Comparison of ENCODE assay signal across 20 mouse cellular contexts in genomic region chr8:123895680-123896365, GRCm38 (mm10). TPM values are rescaled to one million over a fixed set of nuclear protein-coding genes. Genes with fewer than 3 reads are reported as not detected.
DNase-seq lines count a peak whose midpoint lies in the region; ATAC-seq and TF ChIP-seq lines count a peak whose summit lies in the region.
"Had no signal": no experiment of that assay in that cellular context is flagged by ENCODE, and none has a peak within 500 bp of the region (broad histone marks: within the 10 kb centered on the region; RNA-seq: fewer than 3 reads in every experiment).

No protein-coding gene starts in this region.

- peaks cover 12% of the 10 kb centered on the region for H3K4me1 ChIP-seq in midbrain, embryonic 11.5 days (ENCODE audit: control insufficient read depth, insufficient read depth, low read length)
- H3K4me1 ChIP-seq in midbrain, postnatal 0 days (ENCODE audit: insufficient read depth, low read length): peaks cover 4% of the 10 kb centered on the region; the same call in 1 of the 2 replicates
- H3K4me1 ChIP-seq in intestine, embryonic 16.5 days (ENCODE audit: control insufficient read depth, insufficient read depth, low read length): peaks cover 10% of the 10 kb centered on the region

- no peak overlapping the region for H3K9ac ChIP-seq in midbrain, embryonic 11.5 days (ENCODE audit: low read length)
- no peak overlapping the region for H3K9ac ChIP-seq in midbrain, postnatal 0 days (replicated peaks; ENCODE audit: low read length, poor library complexity, severe bottlenecking)
- H3K9ac ChIP-seq in intestine, embryonic 16.5 days (ENCODE audit: low read depth, low read length): no peak overlapping the region
- H3K9ac ChIP-seq: embryonic facial prominence, embryonic 13.5 days; forebrain, embryonic 15.5 days; liver, embryonic 13.5 days; lung, embryonic 15.5 days had no signal

- no peak for ATAC-seq in midbrain, embryonic 11.5 days (ENCODE audit: low FRiP score)
- no peak for ATAC-seq in midbrain, postnatal 0 days (ENCODE audit: low FRiP score)
- ATAC-seq in intestine, embryonic 16.5 days: no peak
- ATAC-seq: forebrain, embryonic 15.5 days had no signal

- no peaks in the 10 kb centered on the region for H3K36me3 ChIP-seq in midbrain, embryonic 11.5 days (ENCODE audit: control insufficient read depth, insufficient read depth, low read length)
- H3K36me3 ChIP-seq in midbrain, postnatal 0 days (ENCODE audit: insufficient read depth, low read length): peaks cover 5% of the 10 kb centered on the region
- H3K36me3 ChIP-seq in intestine, embryonic 16.5 days (ENCODE audit: control insufficient read depth, insufficient read depth, low read length): no peaks in the 10 kb centered on the region

- no peak overlapping the region for H3K27ac ChIP-seq in midbrain, embryonic 11.5 days (ENCODE audit: low read depth, low read length)
- H3K27ac ChIP-seq in midbrain, postnatal 0 days (ENCODE audit: low read depth, low read length): no peak overlapping the region
- H3K27ac ChIP-seq in intestine, embryonic 16.5 days (ENCODE audit: low read length): no peak overlapping the region
- H3K27ac ChIP-seq: embryonic facial prominence, embryonic 13.5 days; forebrain, embryonic 15.5 days; layer of hippocampus, adult 2 months; liver, embryonic 13.5 days; lung, embryonic 15.5 days had no signal

- peaks cover 42% of the 10 kb centered on the region for H3K27me3 ChIP-seq in midbrain, embryonic 11.5 days (ENCODE audit: control insufficient read depth, insufficient read depth, low read length)
- peaks cover 20% of the 10 kb centered on the region for H3K27me3 ChIP-seq in midbrain, postnatal 0 days (ENCODE audit: insufficient read depth, low read length)
- peaks cover 42% of the 10 kb centered on the region for H3K27me3 ChIP-seq in intestine, embryonic 16.5 days (replicated peaks; ENCODE audit: control insufficient read depth, insufficient read depth, low read length)

- 72% methylated on average over 9 of the region's 9 CpGs for WGBS in midbrain, embryonic 11.5 days
- 76% methylated on average over 9 of the region's 9 CpGs for WGBS in midbrain, postnatal 0 days
- WGBS in intestine, embryonic 16.5 days: 66% methylated on average over 9 of the region's 9 CpGs

- no peak overlapping the region for H3K4me3 ChIP-seq in midbrain, embryonic 11.5 days (ENCODE audit: low read depth, low read length)
- no peak overlapping the region for H3K4me3 ChIP-seq in midbrain, postnatal 0 days (ENCODE audit: low read depth, low read length)
- no peak overlapping the region for H3K4me3 ChIP-seq in intestine, embryonic 16.5 days (ENCODE audit: low read length)
- H3K4me3 ChIP-seq: embryonic facial prominence, embryonic 13.5 days; forebrain, embryonic 15.5 days; layer of hippocampus, adult 2 months; liver, embryonic 13.5 days; lung, embryonic 15.5 days had no signal

- TF ChIP-seq CTCF in midbrain, postnatal 0 days (IDR thresholded peaks at IDR 0.05): no peak

- no peak overlapping the region for H3K4me2 ChIP-seq in midbrain, embryonic 11.5 days
- no peak overlapping the region for H3K4me2 ChIP-seq in midbrain, postnatal 0 days (ENCODE audit: low read depth, low read length, poor library complexity, severe bottlenecking)
- peak overlapping the region; percentile 23; the same call in 1 of the 2 replicates for H3K4me2 ChIP-seq in intestine, embryonic 16.5 days (ENCODE audit: low read depth, low read length)
- H3K4me2 ChIP-seq: embryonic facial prominence, embryonic 13.5 days; forebrain, embryonic 15.5 days; heart, embryonic 11.5 days; liver, embryonic 13.5 days; lung, embryonic 15.5 days had no signal

- H3K9me3 ChIP-seq in midbrain, embryonic 11.5 days (ENCODE audit: control insufficient read depth, low read length): no peaks in the 10 kb centered on the region
- H3K9me3 ChIP-seq in midbrain, postnatal 0 days (ENCODE audit: low read length): no peaks in the 10 kb centered on the region
- H3K9me3 ChIP-seq in intestine, embryonic 16.5 days (ENCODE audit: control insufficient read depth, low read length): no peaks in the 10 kb centered on the region
- H3K9me3 ChIP-seq: embryonic facial prominence, embryonic 13.5 days; forebrain, embryonic 15.5 days; liver, embryonic 13.5 days; lung, embryonic 15.5 days had no signal

- peak; percentile 48 to 64 for DNase-seq in cerebellum, postnatal 25 days
- no peak for DNase-seq in cerebellum, adult 8-10 months
- peak; percentile 54 for DNase-seq in midbrain, embryonic 11.5 days (ENCODE audit: low spot score, missing footprints)
- DNase-seq in midbrain, postnatal 0 days (ENCODE audit: low spot score): no peak
- no peak for DNase-seq in right cerebral cortex, adult 2 months (ENCODE audit: low spot score in 2 of 2)
- DNase-seq in spleen, adult 18-20 months: no peak
- DNase-seq: adrenal gland, postnatal 25 days; B cell, adult 2 months; heart, postnatal 10 days; kidney, adult 8-10 months; kidney, postnatal 14 days; liver, embryonic 13.5 days; lung, postnatal 4 days; thymus, adult 18-20 months had no signal

RNA-seq across cellular contexts. Expression of gene Acta1, which starts 1.3 kb away (rescaled TPM):
- polyA plus RNA-seq in midbrain, embryonic 11.5 days (2014; fragmentation: Nextera tagmentation; extraction: Ambion mirVana): 0.17 TPM in 1 of 2 replicates, not detected in the other
- 12.3 and 22.7 TPM in 2 replicates for total RNA-seq in midbrain, postnatal 0 days (2014; rRNA removed)
- 18.9 and 19.5 TPM in 2 replicates for polyA plus RNA-seq in midbrain, postnatal 0 days (2015; fragmentation: Nextera tagmentation; extraction: Ambion mirVana)
- polyA plus RNA-seq in intestine, embryonic 16.5 days (2015; fragmentation: Nextera tagmentation; extraction: Ambion mirVana): 11.1 and 14.3 TPM in 2 replicates
- total RNA-seq: adrenal gland, postnatal 25 days had no signal

RNA-seq across cellular contexts. Expression of gene Ccsap, which starts 35.8 kb away (rescaled TPM):
- 7.5 and 7.9 TPM in 2 replicates for polyA plus RNA-seq in midbrain, embryonic 11.5 days (2014; fragmentation: Nextera tagmentation; extraction: Ambion mirVana)
- 9.9 and 16.3 TPM in 2 replicates for total RNA-seq in midbrain, postnatal 0 days (2014; rRNA removed)
- 5.2 and 5.5 TPM in 2 replicates for polyA plus RNA-seq in midbrain, postnatal 0 days (2015; fragmentation: Nextera tagmentation; extraction: Ambion mirVana)
- polyA plus RNA-seq in intestine, embryonic 16.5 days (2015; fragmentation: Nextera tagmentation; extraction: Ambion mirVana): 2.3 and 2.7 TPM in 2 replicates

RNA-seq across cellular contexts. Expression of gene Nup133, which starts 53.2 kb away (rescaled TPM):
- polyA plus RNA-seq in midbrain, embryonic 11.5 days (2014; fragmentation: Nextera tagmentation; extraction: Ambion mirVana): 54.2 and 61.7 TPM in 2 replicates
- total RNA-seq in midbrain, postnatal 0 days (2014; rRNA removed): 19.4 and 27.8 TPM in 2 replicates
- 15.2 and 16.1 TPM in 2 replicates for polyA plus RNA-seq in midbrain, postnatal 0 days (2015; fragmentation: Nextera tagmentation; extraction: Ambion mirVana)
- 24.4 and 26.4 TPM in 2 replicates for polyA plus RNA-seq in intestine, embryonic 16.5 days (2015; fragmentation: Nextera tagmentation; extraction: Ambion mirVana)

Comparison
In these comparisons a context has a peak if more than half of its experiments do, and no peak if none do; other contexts are left out.
1. DNase-seq: peak in cerebellum, postnatal 25 days (2 of 2) and midbrain, embryonic 11.5 days (single experiment); none in cerebellum, adult 8-10 months (single experiment), midbrain, postnatal 0 days (single experiment), right cerebral cortex, adult 2 months (0 of 2) and spleen, adult 18-20 months (0 of 2).
2. RNA of gene Acta1, which starts 1.3 kb away (polyA plus RNA-seq): 18.9 to 19.5 TPM in midbrain, postnatal 0 days and 11.1 to 14.3 TPM in intestine, embryonic 16.5 days; 0.17 TPM in midbrain, embryonic 11.5 days; every median in the first group is over 10 times any median in the second.